Mouse (Mus musculus) heart, postnatal 0 days (tissue): ENCODE measurements around the gene B4galnt1. TPM values are rescaled to one million over a fixed set of nuclear protein-coding genes. Genes with fewer than 3 reads are reported as not detected.

ENCODE experiments used
- ATAC-seq: fragments of 200-750 bp; cut with Nextera tagmentation; 2 replicates; pipeline ENCODE4 v1.8.0; 2017; ENCODE audit warnings: low read depth, moderate number of reproducible peaks, moderate library complexity; ENCODE audit not compliant: insufficient read depth
- DNase-seq: peaks from one replicate; pipeline ENCODE4 v3.0.0-alpha.2; 2016; ENCODE audit warnings: low spot score
- H3K27ac ChIP-seq: fragments of 300-500 bp; sonication (generic); 2 replicates; pipeline ENCODE4 v1.5.1; 2014; ENCODE audit warnings: low read depth, mild to moderate bottlenecking
- H3K27me3 ChIP-seq: fragments of 300-500 bp; sonication (generic); 2 replicates; pipeline ENCODE4 v1.6.1; 2014; ENCODE audit warnings: low read length, mixed read lengths; ENCODE audit not compliant: control insufficient read depth, insufficient read depth
- H3K36me3 ChIP-seq: fragments of 300-500 bp; sonication (generic); replicated peaks from 2 replicates; pipeline ENCODE4 v1.6.1; 2014; ENCODE audit warnings: low read length, mixed read lengths; ENCODE audit not compliant: control insufficient read depth, insufficient read depth
- H3K4me1 ChIP-seq: fragments of 300-500 bp; sonication (generic); 2 replicates; pipeline ENCODE4 v1.6.1; 2014; ENCODE audit warnings: antibody characterized with exemption; ENCODE audit not compliant: control insufficient read depth, insufficient read depth
- H3K4me2 ChIP-seq: fragments of 300-500 bp; sonication (generic); 2 replicates; pipeline ENCODE4 v1.6.1; 2014; ENCODE audit warnings: low read depth, mild to moderate bottlenecking, low read length, moderate library complexity
- H3K4me3 ChIP-seq: fragments of 300-500 bp; sonication (generic); 2 replicates; pipeline ENCODE4 v1.5.1; 2014; ENCODE audit warnings: low read depth, low read length
- H3K9ac ChIP-seq: fragments of 300-500 bp; sonication (generic); replicated peaks from 2 replicates; pipeline ENCODE4 v1.6.1; 2014; ENCODE audit warnings: low read depth, low read length, mixed read lengths
- H3K9me3 ChIP-seq: fragments of 300-500 bp; sonication (generic); replicated peaks from 2 replicates; pipeline ENCODE4 v1.6.1; 2016; ENCODE audit warnings: low read length; ENCODE audit not compliant: control insufficient read depth
- CTCF ChIP-seq: IDR thresholded peaks from 2 replicates; pipeline ENCODE4 v1.5.1; 2016; ENCODE audit warnings: antibody characterized with exemption, control low read depth, low read depth
- EP300 ChIP-seq: IDR thresholded peaks from 2 replicates; pipeline ENCODE4 v1.6.1; 2016; ENCODE audit warnings: antibody characterized with exemption, low read depth
- WGBS: fragments of 180-500 bp; shearing (Covaris S2); extraction: QIAGEN DNeasy Blood & Tissue Kit; methylation state at CpG from one replicate; pipeline ENCODE4 v1.1.7; 2014; 5-methylcytosine and 5-hydroxymethylcytosine counted together
- polyA plus RNA-seq: library from polyadenylated mRNA; unstranded; fragments of >200 nt; fragmentation: Nextera tagmentation; extraction: Ambion mirVana; gene quantifications from 2 replicates; pipeline ENCODE4 v1.2.1, GENCODE M21; 2015
- total RNA-seq: library from RNA; depleted of rRNA; stranded (reverse); fragments of >200 nt; gene quantifications from 2 replicates; pipeline ENCODE4 v1.2.3, GENCODE M21; 2014; ENCODE audit warnings: low replicate concordance

The B4galnt1 gene
- total and polyA plus RNA-seq, 2 experiments from 2014 or later: 0.72 to 2.3 TPM

- TF ChIP-seq EP300: no peak
- TF ChIP-seq CTCF: no peak
- DNase-seq (no peak), ATAC-seq (no peak)
- no peaks in the 10 kb centered on the region for H3K4me1 ChIP-seq
- H3K36me3 ChIP-seq: no peaks in the 10 kb centered on the region
- no peak overlapping the region for H3K4me2 ChIP-seq
- no peaks in the 10 kb centered on the region for H3K27me3 ChIP-seq
- WGBS: 73% methylated on average over 4 of the region's 4 CpGs
- no peak overlapping the region for H3K9ac ChIP-seq
- peak overlapping the region; percentile 32; the same call in 1 of the 2 replicates for H3K27ac ChIP-seq
- no peak overlapping the region for H3K4me3 ChIP-seq
- no peaks in the 10 kb centered on the region for H3K9me3 ChIP-seq
These were observed 28.5 kb upstream of the B4galnt1 start for GRCm38 (mm10) chr10:127136510-127136909.

- WGBS: 66% methylated on average over 3 of the region's 3 CpGs
- Histone ChIP-seq H3K9ac (no peak overlapping the region), H3K4me1 (no peaks in the 10 kb centered on the region), H3K36me3 (no peaks in the 10 kb centered on the region), H3K27me3 (no peaks in the 10 kb centered on the region), H3K4me3 (no peak overlapping the region), H3K27ac (no peak overlapping the region), H3K4me2 (no peak overlapping the region), H3K9me3 (no peaks in the 10 kb centered on the region)
- no peak for ATAC-seq
- DNase-seq: no peak
- TF ChIP-seq EP300 (no peak), CTCF (no peak)
These were observed 27.1 kb upstream of the B4galnt1 start for GRCm38 (mm10) chr10:127137896-127138295.

GRCm38 (mm10) chr10:127138328-127139141, 26.5 kb upstream of the B4galnt1 start:
- H3K4me1 ChIP-seq: no peaks in the 10 kb centered on the region
- TF ChIP-seq EP300 (no peak), CTCF (no peak)
- DNase-seq: no peak
- H3K27me3 ChIP-seq: no peaks in the 10 kb centered on the region
- H3K9ac ChIP-seq: no peak overlapping the region
- 82% methylated on average over 18 of the region's 18 CpGs for WGBS
- no peak overlapping the region for H3K4me2 ChIP-seq
- no peak overlapping the region for H3K27ac ChIP-seq
- no peak for ATAC-seq
- H3K4me3 ChIP-seq: no peak overlapping the region
- H3K9me3 ChIP-seq: no peaks in the 10 kb centered on the region
- no peaks in the 10 kb centered on the region for H3K36me3 ChIP-seq

- no peak overlapping the region for H3K27ac ChIP-seq
- H3K9ac ChIP-seq: no peak overlapping the region
- H3K9me3 ChIP-seq: no peaks in the 10 kb centered on the region
- H3K36me3 ChIP-seq: no peaks in the 10 kb centered on the region
- no peaks in the 10 kb centered on the region for H3K27me3 ChIP-seq
- H3K4me2 ChIP-seq: no peak overlapping the region
- H3K4me1 ChIP-seq: no peaks in the 10 kb centered on the region
- H3K4me3 ChIP-seq: no peak overlapping the region
- ATAC-seq (no peak), DNase-seq (no peak)
- 56% methylated on average over 11 of the region's 11 CpGs for WGBS
- TF ChIP-seq EP300 (no peak), CTCF (no peak)
These were observed 24.1 kb upstream of the B4galnt1 start for GRCm38 (mm10) chr10:127140971-127141370.

- Histone ChIP-seq H3K4me2 (no peak overlapping the region), H3K36me3 (no peaks in the 10 kb centered on the region), H3K9me3 (no peaks in the 10 kb centered on the region), H3K4me3 (no peak overlapping the region), H3K4me1 (no peaks in the 10 kb centered on the region), H3K27ac (no peak overlapping the region), H3K9ac (no peak overlapping the region), H3K27me3 (no peaks in the 10 kb centered on the region)
- WGBS: 58% methylated on average over 8 of the region's 8 CpGs
- ATAC-seq (no peak), DNase-seq (no peak)
- TF ChIP-seq CTCF (no peak), EP300 (no peak)
These were observed 23.5 kb upstream of the B4galnt1 start for GRCm38 (mm10) chr10:127141500-127141899.
